Mouse (Mus musculus) neural tube, embryonic 13.5 days (tissue): ENCODE data around the gene Klf2. TPM values are rescaled to one million over a fixed set of nuclear protein-coding genes. Genes with fewer than 3 reads are reported as not detected.
A peak's percentile ranks its signal among the peaks of the same experiment; 100 is the strongest.

Experiments
- ATAC-seq: fragments of 200-750 bp; cut with Nextera tagmentation; 2 replicates; pipeline ENCODE4 v1.8.0; 2017; ENCODE audit warnings: low read depth, mild to moderate bottlenecking, moderate TSS enrichment, moderate library complexity
- H3K27ac ChIP-seq: fragments of 300-500 bp; sonication (generic); replicated peaks from 2 replicates; pipeline ENCODE4 v1.5.1; 2015; ENCODE audit warnings: moderate library complexity, mild to moderate bottlenecking, inconsistent platforms
- H3K27me3 ChIP-seq: fragments of 300-500 bp; sonication (generic); 2 replicates; pipeline ENCODE4 v1.6.1; 2015; ENCODE audit warnings: mild to moderate bottlenecking, inconsistent platforms
- H3K36me3 ChIP-seq: fragments of 300-500 bp; sonication (generic); 2 replicates; pipeline ENCODE4 v1.6.1; 2015; ENCODE audit warnings: mild to moderate bottlenecking, inconsistent platforms
- H3K4me1 ChIP-seq: fragments of 300-500 bp; sonication (generic); replicated peaks from 2 replicates; pipeline ENCODE4 v1.6.1; 2015; ENCODE audit warnings: inconsistent platforms
- H3K4me2 ChIP-seq: fragments of 300-500 bp; sonication (generic); 2 replicates; pipeline ENCODE4 v1.6.1; 2015; ENCODE audit warnings: inconsistent platforms, mild to moderate bottlenecking, moderate library complexity
- H3K4me3 ChIP-seq: fragments of 300-500 bp; sonication (generic); 2 replicates; pipeline ENCODE4 v1.5.1; 2015; ENCODE audit warnings: mild to moderate bottlenecking, inconsistent platforms
- H3K9ac ChIP-seq: fragments of 300-500 bp; sonication (generic); 2 replicates; pipeline ENCODE4 v1.6.1; 2015; ENCODE audit warnings: moderate library complexity, mild to moderate bottlenecking, inconsistent platforms
- H3K9me3 ChIP-seq: fragments of 300-500 bp; sonication (generic); 2 replicates; pipeline ENCODE4 v1.6.1; 2016; ENCODE audit warnings: inconsistent platforms
- WGBS: fragments of 180-500 bp; shearing (Covaris S2); methylation state at CpG from one replicate; pipeline ENCODE4 v1.1.7; 2015; 5-methylcytosine and 5-hydroxymethylcytosine counted together
- polyA plus RNA-seq: library from polyadenylated mRNA; unstranded; fragments of >200 nt; fragmentation: Nextera tagmentation; extraction: Ambion mirVana; gene quantifications from 2 replicates; pipeline ENCODE4 v1.2.1, GENCODE M21; 2015

Klf2 gene
- polyA plus RNA-seq, 1 experiment from 2014 or later = 8.3 TPM

DNA sequence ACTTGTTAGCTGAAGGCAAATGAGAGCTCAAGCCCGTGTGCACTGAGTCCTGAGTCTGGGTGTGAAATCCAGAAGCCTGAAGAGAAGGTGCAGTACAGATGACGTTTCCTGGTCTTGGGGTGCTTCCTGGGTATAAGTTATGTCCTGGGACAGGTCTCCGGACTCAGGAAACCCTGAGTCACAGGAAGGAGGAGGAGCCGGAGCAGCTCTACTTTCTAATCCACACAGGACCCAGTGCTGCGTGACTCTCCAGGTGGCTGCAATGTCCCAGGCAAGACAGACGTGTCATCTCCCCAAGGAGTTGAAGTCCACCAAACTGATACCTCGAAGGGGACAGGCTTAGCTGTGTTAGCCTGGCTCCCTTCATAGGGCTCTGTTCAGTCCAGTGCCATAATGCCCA lies 44.6 kb downstream of the Klf2 start:
- Histone ChIP-seq H3K27me3 (no peaks in the 10 kb centered on the region), H3K4me2 (no peak overlapping the region), H3K27ac (no peak overlapping the region), H3K4me1 (no peaks in the 10 kb centered on the region), H3K4me3 (no peak overlapping the region), H3K9ac (no peak overlapping the region), H3K9me3 (no peaks in the 10 kb centered on the region), H3K36me3 (peaks cover 93% of the 10 kb centered on the region)
- ATAC-seq = no peak
- whole genome bisulfite sequencing = 86% methylated on average over 7 of the region's 7 CpGs

- 93% methylated on average over 2 of the region's 2 CpGs for WGBS
- no peaks in the 10 kb centered on the region for H3K27me3 ChIP-seq
- H3K27ac ChIP-seq = no peak overlapping the region
- H3K9ac ChIP-seq = no peak overlapping the region
- no peaks in the 10 kb centered on the region for H3K4me1 ChIP-seq
- H3K4me3 ChIP-seq = no peak overlapping the region
- ATAC-seq = no peak
- H3K4me2 ChIP-seq = no peak overlapping the region
- peaks cover 93% of the 10 kb centered on the region for H3K36me3 ChIP-seq
- H3K9me3 ChIP-seq = no peaks in the 10 kb centered on the region
These were observed 46.2 kb downstream of the Klf2 start for GRCm38 (mm10) chr8:72365016-72365415.

DNA sequence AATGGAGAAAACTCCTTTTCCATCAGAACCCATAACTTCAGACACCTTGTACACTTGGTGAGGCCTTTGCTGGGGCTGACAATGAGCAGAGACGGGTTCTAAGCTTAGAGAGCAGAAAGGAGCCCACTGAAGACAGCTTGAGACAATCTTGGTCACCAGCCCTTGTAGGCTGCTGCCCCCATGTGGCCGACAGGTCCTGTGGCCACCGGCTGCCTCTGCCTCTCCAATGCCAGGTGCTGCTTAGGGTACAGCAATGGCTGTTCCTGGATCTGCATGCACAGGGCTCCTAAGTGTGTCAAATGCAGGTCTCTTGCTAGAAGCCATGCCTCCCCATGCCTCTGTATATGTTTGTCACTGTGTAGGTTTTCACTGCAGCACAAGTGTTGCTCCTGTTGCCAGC lies 47.0 kb downstream of the Klf2 start:
- no peaks in the 10 kb centered on the region for H3K9me3 ChIP-seq
- H3K27ac ChIP-seq = no peak overlapping the region
- peak; percentile 62; the same call in 1 of the 2 replicates for ATAC-seq
- no peaks in the 10 kb centered on the region for H3K27me3 ChIP-seq
- H3K9ac ChIP-seq = no peak overlapping the region
- no peaks in the 10 kb centered on the region for H3K4me1 ChIP-seq
- H3K4me2 ChIP-seq = no peak overlapping the region
- peaks cover 96% of the 10 kb centered on the region for H3K36me3 ChIP-seq
- H3K4me3 ChIP-seq = no peak overlapping the region
- WGBS = 26% methylated on average over 3 of the region's 3 CpGs

GRCm38 (mm10) chr8:72366435-72366834 lies 47.6 kb downstream of the Klf2 start:
- Histone ChIP-seq H3K4me1 (no peaks in the 10 kb centered on the region), H3K4me3 (no peak overlapping the region), H3K27me3 (no peaks in the 10 kb centered on the region), H3K36me3 (peaks cover 99% of the 10 kb centered on the region), H3K9me3 (no peaks in the 10 kb centered on the region), H3K27ac (no peak overlapping the region), H3K4me2 (no peak overlapping the region), H3K9ac (no peak overlapping the region)
- 91% methylated on average over 2 of the region's 2 CpGs for WGBS
- no peak for ATAC-seq

Other genes starting within 250 kb of the Klf2 start
- gene Olfr373, start 235.9 kb upstream of the Klf2 start, polyA plus RNA-seq = not detected in 2 replicates
- gene Olfr374, start 212.0 kb upstream of the Klf2 start, polyA plus RNA-seq = not detected in 2 replicates
- 230 and 274 TPM in 2 replicates for gene Tpm4, start 184.1 kb upstream of the Klf2 start, polyA plus RNA-seq
- 109 and 129 TPM in 2 replicates for gene Rab8a, start 157.8 kb upstream of the Klf2 start, polyA plus RNA-seq
- not detected in 2 replicates for gene Hsh2d, start 129.4 kb upstream of the Klf2 start, polyA plus RNA-seq
- not detected in 2 replicates for gene Cib3, start 106.2 kb upstream of the Klf2 start, polyA plus RNA-seq
- not detected in 2 replicates for gene Gm11034, start 105.4 kb upstream of the Klf2 start, polyA plus RNA-seq
- gene Fam32a, start 99.3 kb upstream of the Klf2 start, polyA plus RNA-seq = 93.8 and 96.1 TPM in 2 replicates
- 227 and 228 TPM in 2 replicates for gene Ap1m1, start 79.0 kb upstream of the Klf2 start, polyA plus RNA-seq
- 14.3 and 19.6 TPM in 2 replicates for gene Gm10282, start 13.8 kb upstream of the Klf2 start, polyA plus RNA-seq
- 57.5 and 58.4 TPM in 2 replicates for gene Eps15l1, start 102.4 kb downstream of the Klf2 start, polyA plus RNA-seq
- 0.63 and 1.3 TPM in 2 replicates for gene Calr3, start 124.8 kb downstream of the Klf2 start, polyA plus RNA-seq
- 16.4 and 17.2 TPM in 2 replicates for gene 1700030K09Rik, start 124.8 kb downstream of the Klf2 start, polyA plus RNA-seq
- 53.6 and 58.2 TPM in 2 replicates for gene Cherp, start 156.2 kb downstream of the Klf2 start, polyA plus RNA-seq
- 14.2 and 14.3 TPM in 2 replicates for gene Slc35e1, start 173.6 kb downstream of the Klf2 start, polyA plus RNA-seq
- 13.1 and 14.3 TPM in 2 replicates for gene Med26, start 229.2 kb downstream of the Klf2 start, polyA plus RNA-seq